Mouse (Mus musculus): ENCODE measurements around the gene Slc38a9. TPM values are rescaled to one million over a fixed set of nuclear protein-coding genes. Genes with fewer than 3 reads are reported as not detected.

Slc38a9 gene
- polyA plus RNA-seq, 1 experiment from 2014 or later: 10.1 TPM

DNA sequence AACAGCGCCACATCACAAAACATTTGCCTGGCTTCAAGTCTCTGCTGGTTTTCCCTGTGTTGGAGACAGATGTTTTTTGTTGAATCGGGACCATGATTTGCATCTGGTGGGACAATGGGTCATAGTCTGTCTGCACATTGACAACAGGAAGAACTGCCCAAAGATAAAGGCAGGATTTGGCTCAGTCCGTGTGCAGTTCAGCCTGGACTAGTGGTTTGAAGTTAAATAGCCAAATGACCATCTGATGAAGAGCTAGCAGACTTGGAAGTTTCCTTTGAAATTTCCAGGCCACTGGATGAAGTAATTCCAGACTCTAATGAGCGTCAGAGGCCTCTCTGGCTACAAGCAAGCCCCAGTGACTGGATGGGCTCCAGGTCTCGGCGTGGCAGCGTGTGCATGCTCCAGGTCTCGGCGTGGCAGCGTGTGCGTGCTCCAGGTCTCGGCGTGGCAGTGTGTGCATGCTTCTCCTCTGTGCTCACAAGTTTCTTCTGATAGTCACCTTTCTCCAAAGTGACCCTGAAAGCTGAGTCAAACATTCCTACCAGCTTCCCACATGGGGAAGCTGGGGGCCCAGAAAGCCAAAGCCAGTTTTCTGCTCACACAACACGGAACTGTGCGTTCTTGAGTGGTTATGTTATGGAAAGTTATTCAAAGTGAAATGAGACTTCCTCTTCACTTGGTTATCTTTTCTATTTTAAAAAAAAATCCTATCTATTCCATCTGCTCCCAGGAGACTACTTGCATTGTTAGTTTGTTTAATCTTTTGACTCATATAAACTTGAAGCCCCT lies 83.7 kb downstream of the Slc38a9 start:
- Histone ChIP-seq H3K27me3 (ENCODE audit: control insufficient read depth, insufficient read depth, low read length) (no peaks in the 10 kb centered on the region), H3K4me2 (replicated peaks; ENCODE audit: low read depth) (no peak overlapping the region), H3K4me3 (ENCODE audit: low read depth, low read length) (no peak overlapping the region), H3K27ac (replicated peaks) (peak overlapping the region; percentile 41), H3K9ac (ENCODE audit: low read length) (no peak overlapping the region), H3K9me3 (ENCODE audit: control insufficient read depth, low read length) (no peaks in the 10 kb centered on the region), H3K4me1 (replicated peaks; ENCODE audit: control insufficient read depth, insufficient read depth) (peaks cover 5% of the 10 kb centered on the region; the same call in 1 of the 2 replicates), H3K36me3 (ENCODE audit: control insufficient read depth, insufficient read depth, low read length) (no peaks in the 10 kb centered on the region)
- DNase-seq (ENCODE audit: low spot score) (no peak), ATAC-seq (ENCODE audit: low FRiP score, low TSS enrichment) (no peak)
- WGBS: 69% methylated on average over 15 of the region's 15 CpGs
- TF ChIP-seq EP300 (optimal IDR thresholded peaks at IDR 0.05) (no peak), CTCF (IDR thresholded peaks at IDR 0.05; ENCODE audit: low read depth) (no peak)

DNA sequence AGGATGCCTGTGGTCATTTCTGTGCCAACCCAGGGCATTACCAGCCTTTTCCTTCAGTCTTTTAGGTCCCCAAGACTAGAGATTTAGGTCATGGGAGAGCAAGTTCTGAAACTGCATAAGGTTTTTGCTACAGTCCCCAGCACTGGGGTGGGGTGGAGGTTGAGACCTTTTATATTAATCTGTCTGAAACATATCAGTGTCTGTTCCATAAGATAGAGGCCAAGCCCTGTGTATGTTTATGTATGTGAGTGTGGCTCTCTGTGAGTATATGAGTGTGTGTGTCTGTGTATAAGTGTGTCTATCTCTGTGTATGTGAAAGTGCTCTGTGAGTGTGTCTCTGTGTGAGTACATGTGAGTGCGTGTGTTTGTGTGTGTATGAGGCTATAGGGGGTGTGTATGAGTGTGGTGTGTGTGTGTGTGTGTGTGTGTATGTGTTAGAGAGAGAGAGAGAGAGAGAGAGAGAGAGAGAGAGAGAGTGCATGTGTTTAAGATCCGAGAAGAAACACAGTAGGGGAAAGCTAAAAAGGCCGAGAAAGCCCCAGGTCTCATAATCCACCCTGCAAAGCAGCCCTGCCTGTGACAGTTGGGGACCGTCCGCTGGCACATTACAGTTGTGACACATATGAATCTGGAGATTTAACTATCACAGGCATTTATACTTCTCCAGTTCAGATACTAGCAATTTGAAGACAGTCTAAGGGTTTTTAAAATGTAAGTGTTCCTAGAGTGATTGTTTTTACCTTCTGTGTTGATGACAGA lies 85.6 kb downstream of the Slc38a9 start:
- no peak for DNase-seq (ENCODE audit: low spot score)
- H3K36me3 ChIP-seq (ENCODE audit: control insufficient read depth, insufficient read depth, low read length): no peaks in the 10 kb centered on the region
- 81% methylated on average over 5 of the region's 5 CpGs for WGBS
- no peak for TF ChIP-seq EP300 (optimal IDR thresholded peaks at IDR 0.05)
- no peak for TF ChIP-seq CTCF (IDR thresholded peaks at IDR 0.05; ENCODE audit: low read depth)
- H3K9me3 ChIP-seq (ENCODE audit: control insufficient read depth, low read length): no peaks in the 10 kb centered on the region
- no peak overlapping the region for H3K9ac ChIP-seq (ENCODE audit: low read length)
- H3K4me2 ChIP-seq (replicated peaks; ENCODE audit: low read depth): no peak overlapping the region
- no peak overlapping the region for H3K4me3 ChIP-seq (ENCODE audit: low read depth, low read length)
- no peak for ATAC-seq (ENCODE audit: low FRiP score, low TSS enrichment)
- no peaks in the 10 kb centered on the region for H3K27me3 ChIP-seq (ENCODE audit: control insufficient read depth, insufficient read depth, low read length)
- H3K27ac ChIP-seq (replicated peaks): no peak overlapping the region
- H3K4me1 ChIP-seq (replicated peaks; ENCODE audit: control insufficient read depth, insufficient read depth): peaks cover 7% of the 10 kb centered on the region; the same call in 1 of the 2 replicates

DNA sequence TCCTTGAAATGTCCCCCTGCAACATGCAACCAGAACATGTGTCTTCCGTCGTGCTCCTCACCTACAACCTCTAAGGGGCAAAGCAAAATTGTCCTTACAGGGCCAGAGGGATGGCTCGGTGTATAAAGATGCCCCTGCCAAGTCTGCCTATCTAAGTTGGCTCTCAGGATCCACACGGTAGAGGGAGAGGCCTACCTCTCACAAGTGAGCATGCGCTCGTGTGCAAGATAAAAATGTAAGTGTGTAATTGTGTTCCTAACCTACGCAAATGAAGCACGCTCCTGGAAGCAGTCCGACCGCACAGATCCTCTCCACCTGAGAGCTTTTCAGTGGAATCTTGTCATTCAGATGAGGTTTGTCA lies 86.1 kb downstream of the Slc38a9 start:
- Histone ChIP-seq H3K4me1 (replicated peaks; ENCODE audit: control insufficient read depth, insufficient read depth) (peaks cover 7% of the 10 kb centered on the region; the same call in 1 of the 2 replicates), H3K4me3 (ENCODE audit: low read depth, low read length) (no peak overlapping the region), H3K27me3 (ENCODE audit: control insufficient read depth, insufficient read depth, low read length) (no peaks in the 10 kb centered on the region), H3K9ac (ENCODE audit: low read length) (no peak overlapping the region), H3K36me3 (ENCODE audit: control insufficient read depth, insufficient read depth, low read length) (no peaks in the 10 kb centered on the region), H3K27ac (replicated peaks) (no peak overlapping the region), H3K4me2 (replicated peaks; ENCODE audit: low read depth) (no peak overlapping the region), H3K9me3 (ENCODE audit: control insufficient read depth, low read length) (no peaks in the 10 kb centered on the region)
- WGBS: 87% methylated on average over 10 of the region's 10 CpGs
- ATAC-seq (ENCODE audit: low FRiP score, low TSS enrichment) (no peak), DNase-seq (ENCODE audit: low spot score) (no peak)
- TF ChIP-seq CTCF (IDR thresholded peaks at IDR 0.05; ENCODE audit: low read depth) (no peak), EP300 (optimal IDR thresholded peaks at IDR 0.05) (no peak)

DNA sequence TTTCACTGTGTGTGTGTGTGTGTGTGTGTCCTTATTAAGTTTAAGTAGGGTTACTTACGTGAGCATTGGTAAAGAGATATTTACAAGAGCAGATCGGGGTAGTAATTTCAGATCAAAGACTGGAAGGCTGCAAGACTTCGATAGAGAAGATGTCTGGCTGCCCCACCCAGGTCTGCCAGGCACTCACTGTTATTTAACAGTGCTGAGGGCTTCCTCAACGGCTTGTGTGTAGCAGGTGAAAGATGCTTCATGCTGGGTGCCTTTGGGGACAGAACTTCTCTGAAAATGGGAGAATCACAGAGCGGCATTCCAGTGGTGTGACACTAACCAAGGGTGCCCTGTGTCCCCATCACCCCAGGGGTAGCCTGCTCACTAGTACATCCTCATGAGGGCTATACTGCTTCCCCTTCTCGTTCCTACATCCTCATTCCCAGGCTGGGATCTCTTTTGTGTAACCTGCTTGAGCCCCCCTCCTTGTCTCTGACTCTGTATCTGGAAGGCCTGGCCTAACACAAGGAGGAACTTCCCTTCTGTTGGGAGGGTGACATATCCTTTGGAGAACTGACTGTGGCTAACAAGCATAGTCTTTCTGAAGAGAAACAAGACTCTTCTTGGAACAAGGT lies 87.4 kb downstream of the Slc38a9 start:
- H3K4me1 ChIP-seq (replicated peaks; ENCODE audit: control insufficient read depth, insufficient read depth): peaks cover 7% of the 10 kb centered on the region; the same call in 1 of the 2 replicates
- no peaks in the 10 kb centered on the region for H3K36me3 ChIP-seq (ENCODE audit: control insufficient read depth, insufficient read depth, low read length)
- no peaks in the 10 kb centered on the region for H3K9me3 ChIP-seq (ENCODE audit: control insufficient read depth, low read length)
- DNase-seq (ENCODE audit: low spot score) (no peak), ATAC-seq (ENCODE audit: low FRiP score, low TSS enrichment) (no peak)
- H3K4me2 ChIP-seq (replicated peaks; ENCODE audit: low read depth): no peak overlapping the region
- WGBS: 68% methylated on average over 6 of the region's 6 CpGs
- H3K4me3 ChIP-seq (ENCODE audit: low read depth, low read length): no peak overlapping the region
- H3K27me3 ChIP-seq (ENCODE audit: control insufficient read depth, insufficient read depth, low read length): no peaks in the 10 kb centered on the region
- TF ChIP-seq CTCF (IDR thresholded peaks at IDR 0.05; ENCODE audit: low read depth): no peak
- no peak for TF ChIP-seq EP300 (optimal IDR thresholded peaks at IDR 0.05)
- no peak overlapping the region for H3K9ac ChIP-seq (ENCODE audit: low read length)
- H3K27ac ChIP-seq (replicated peaks): no peak overlapping the region

DNA sequence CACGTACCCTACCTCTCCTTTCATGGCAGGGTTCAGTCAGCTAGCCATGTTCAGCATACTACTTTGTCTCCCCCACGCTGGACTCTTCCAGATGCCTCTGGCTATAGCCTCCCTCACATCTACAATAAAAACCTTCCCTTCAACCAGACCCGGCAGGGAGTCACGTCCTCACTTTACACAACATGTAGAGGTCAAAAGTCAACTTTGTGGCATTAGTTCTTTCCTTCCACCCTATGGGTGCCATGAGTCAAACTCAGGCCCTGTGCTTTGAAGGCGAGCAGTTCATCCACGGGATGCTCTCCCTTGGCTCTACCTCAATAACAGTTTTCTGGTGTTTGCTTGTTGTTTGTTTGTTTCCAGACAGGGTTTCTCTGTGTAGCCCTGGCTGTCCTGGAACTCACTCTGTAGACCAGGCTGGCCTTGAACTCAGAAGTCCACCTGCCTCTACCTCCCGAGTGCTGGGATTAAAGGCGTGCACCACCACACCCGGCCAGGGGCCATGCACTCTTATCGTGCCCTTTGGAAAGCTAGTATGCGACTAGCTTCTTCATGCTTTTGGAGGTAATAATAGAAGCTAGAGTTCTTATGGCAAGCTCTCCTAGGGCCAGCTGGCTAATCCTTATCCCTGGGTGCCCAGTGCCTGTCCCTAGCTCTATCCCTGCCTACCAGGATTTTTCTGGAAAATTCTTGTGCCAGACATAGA lies 88.4 kb downstream of the Slc38a9 start:
- H3K9ac ChIP-seq (ENCODE audit: low read length): no peak overlapping the region
- H3K27me3 ChIP-seq (ENCODE audit: control insufficient read depth, insufficient read depth, low read length): no peaks in the 10 kb centered on the region
- WGBS: 91% methylated on average over 11 of the region's 11 CpGs
- ATAC-seq (ENCODE audit: low FRiP score, low TSS enrichment) (no peak), DNase-seq (ENCODE audit: low spot score) (no peak)
- no peak overlapping the region for H3K4me2 ChIP-seq (replicated peaks; ENCODE audit: low read depth)
- no peak overlapping the region for H3K27ac ChIP-seq (replicated peaks)
- H3K4me1 ChIP-seq (replicated peaks; ENCODE audit: control insufficient read depth, insufficient read depth): peaks cover 7% of the 10 kb centered on the region; the same call in 1 of the 2 replicates
- H3K36me3 ChIP-seq (ENCODE audit: control insufficient read depth, insufficient read depth, low read length): no peaks in the 10 kb centered on the region
- TF ChIP-seq EP300 (optimal IDR thresholded peaks at IDR 0.05) (no peak), CTCF (IDR thresholded peaks at IDR 0.05; ENCODE audit: low read depth) (no peak)
- no peaks in the 10 kb centered on the region for H3K9me3 ChIP-seq (ENCODE audit: control insufficient read depth, low read length)
- no peak overlapping the region for H3K4me3 ChIP-seq (ENCODE audit: low read depth, low read length)
